Mouse (Mus musculus) lung, adult 2 months (tissue): ENCODE measurements at regions not wholly inside any gene's neighbourhood (a gene's known extent, or its start where the extent isn't known, plus 50 kb on each side); places are given as distances from the start of the nearest gene placed in this dataset.

Experiments
- DNase-seq: peaks from one replicate; pipeline ENCODE4 v3.0.0; 2022
- H3K4me1 ChIP-seq: fragments of 200-500 bp; 2 replicates; pipeline ENCODE4 v1.6.1; 2011; ENCODE audit warnings: low read length; ENCODE audit not compliant: control insufficient read depth, insufficient read depth
- H3K4me3 ChIP-seq: fragments of 200-500 bp; replicated peaks from 2 replicates; pipeline ENCODE3; 2011; ENCODE audit warnings: low read depth, mild to moderate bottlenecking, control low read depth, low read length; ENCODE audit errors: extremely low read depth
- CTCF ChIP-seq: fragments of 200-500 bp; IDR thresholded peaks from 2 replicates; pipeline ENCODE4 v1.5.1; 2011; ENCODE audit warnings: mild to moderate bottlenecking, low read length, control low read depth; ENCODE audit not compliant: insufficient read depth
- POLR2A ChIP-seq: fragments of 200-500 bp; IDR thresholded peaks from 2 replicates; pipeline ENCODE4 v1.6.1; 2011; ENCODE audit warnings: low read depth, mild to moderate bottlenecking, control low read depth, low read length, borderline replicate concordance; ENCODE audit errors: extremely low read depth
- WGBS: fragments of 180-500 bp; shearing (Covaris S2); methylation state at CpG from one replicate; pipeline ENCODE4 v1.1.7; 2018; 5-methylcytosine and 5-hydroxymethylcytosine counted together

- no peak for TF ChIP-seq POLR2A
- TF ChIP-seq CTCF, result no peak
- Histone ChIP-seq H3K4me1 (no peaks in the 10 kb centered on the region), H3K4me3 (no peak overlapping the region)
- no peak for DNase-seq
- 84% methylated on average over 12 of the region's 12 CpGs for WGBS
Observed at GRCm38 (mm10) chr2:28382051-28382802, 64.4 kb upstream of the Ppp1r26 start.

- DNase-seq, result no peak
- H3K4me1 ChIP-seq, result no peaks in the 10 kb centered on the region
- WGBS, result 79% methylated on average over 8 of the region's 8 CpGs
- TF ChIP-seq CTCF (no peak), POLR2A (no peak)
- no peak overlapping the region for H3K4me3 ChIP-seq
Observed at GRCm38 (mm10) chr2:28384875-28385274, 61.7 kb upstream of the Ppp1r26 start.

- H3K4me1 ChIP-seq, result no peaks in the 10 kb centered on the region
- no peak for TF ChIP-seq POLR2A
- TF ChIP-seq CTCF, result no peak
- no peak for DNase-seq
- WGBS, result 64% methylated on average over 1 of the region's 1 CpGs
- no peak overlapping the region for H3K4me3 ChIP-seq
Observed at GRCm38 (mm10) chr2:28386784-28387183, 59.8 kb upstream of the Ppp1r26 start.

- no peak for TF ChIP-seq POLR2A
- no peak for TF ChIP-seq CTCF
- no peak for DNase-seq
- no peak overlapping the region for H3K4me3 ChIP-seq
- 25% methylated on average over 6 of the region's 6 CpGs for WGBS
- no peaks in the 10 kb centered on the region for H3K4me1 ChIP-seq
Observed at GRCm38 (mm10) chr2:28387422-28387836, 59.2 kb upstream of the Ppp1r26 start.

- 77% methylated on average over 4 of the region's 4 CpGs for WGBS
- TF ChIP-seq CTCF (no peak), POLR2A (no peak)
- Histone ChIP-seq H3K4me1 (no peaks in the 10 kb centered on the region), H3K4me3 (no peak overlapping the region)
- no peak for DNase-seq
Observed at GRCm38 (mm10) chr2:28387926-28388325, 58.7 kb upstream of the Ppp1r26 start.

GRCm38 (mm10) chr2:28389703-28390102, 56.9 kb upstream of the Ppp1r26 start:
- no peak overlapping the region for H3K4me3 ChIP-seq
- DNase-seq, result no peak
- 78% methylated on average over 5 of the region's 5 CpGs for WGBS
- no peak for TF ChIP-seq CTCF
- no peak for TF ChIP-seq POLR2A
- no peaks in the 10 kb centered on the region for H3K4me1 ChIP-seq

GRCm38 (mm10) chr2:28395391-28395790, 51.2 kb upstream of the Ppp1r26 start:
- WGBS, result 76% methylated on average over 6 of the region's 6 CpGs
- Histone ChIP-seq H3K4me3 (no peak overlapping the region), H3K4me1 (no peaks in the 10 kb centered on the region)
- no peak for DNase-seq
- no peak for TF ChIP-seq POLR2A
- TF ChIP-seq CTCF, result no peak
